Mouse (Mus musculus) midbrain, embryonic 13.5 days (tissue): ENCODE data around the gene Edn2. TPM values are rescaled to one million over a fixed set of nuclear protein-coding genes. Genes with fewer than 3 reads are reported as not detected.

Experiments
- ATAC-seq: fragments of 200-750 bp; cut with Nextera tagmentation; 2 replicates; pipeline ENCODE4 v1.8.0; 2017; ENCODE audit warnings: mild to moderate bottlenecking, moderate TSS enrichment, moderate library complexity
- H3K27ac ChIP-seq: fragments of 300-500 bp; sonication (generic); 2 replicates; pipeline ENCODE4 v1.5.1; 2015; ENCODE audit warnings: inconsistent platforms, mild to moderate bottlenecking, moderate library complexity
- H3K27me3 ChIP-seq: fragments of 300-500 bp; sonication (generic); 2 replicates; pipeline ENCODE4 v1.6.1; 2015; ENCODE audit warnings: mild to moderate bottlenecking, inconsistent platforms
- H3K36me3 ChIP-seq: fragments of 300-500 bp; sonication (generic); 2 replicates; pipeline ENCODE4 v1.6.1; 2015; ENCODE audit warnings: mild to moderate bottlenecking, inconsistent platforms
- H3K4me1 ChIP-seq: fragments of 300-500 bp; sonication (generic); replicated peaks from 2 replicates; pipeline ENCODE4 v1.6.1; 2015; ENCODE audit warnings: inconsistent platforms
- H3K4me2 ChIP-seq: fragments of 300-500 bp; sonication (generic); replicated peaks from 2 replicates; pipeline ENCODE4 v1.6.1; 2015; ENCODE audit warnings: moderate library complexity, mild to moderate bottlenecking, inconsistent platforms
- H3K4me3 ChIP-seq: fragments of 300-500 bp; sonication (generic); replicated peaks from 2 replicates; pipeline ENCODE4 v1.5.1; 2015; ENCODE audit warnings: mild to moderate bottlenecking, inconsistent platforms
- H3K9ac ChIP-seq: fragments of 300-500 bp; sonication (generic); replicated peaks from 2 replicates; pipeline ENCODE4 v1.6.1; 2015; ENCODE audit warnings: mild to moderate bottlenecking, inconsistent platforms
- H3K9me3 ChIP-seq: fragments of 300-500 bp; sonication (generic); 2 replicates; pipeline ENCODE4 v1.6.1; 2016; ENCODE audit warnings: mild to moderate bottlenecking, inconsistent platforms
- WGBS: fragments of 180-500 bp; shearing (Covaris S2); methylation state at CpG from one replicate; pipeline ENCODE4 v1.1.7; 2015; 5-methylcytosine and 5-hydroxymethylcytosine counted together
- polyA plus RNA-seq: library from polyadenylated mRNA; unstranded; fragments of >200 nt; fragmentation: Nextera tagmentation; extraction: Ambion mirVana; gene quantifications from 2 replicates; pipeline ENCODE4 v1.2.1, GENCODE M21; 2015

The Edn2 gene
- polyA plus RNA-seq, 1 experiment from 2014 or later, result not detected

GRCm38 (mm10) chr4:120188651-120189161, 27.7 kb downstream of the Edn2 start:
- H3K27ac ChIP-seq, result no peak overlapping the region
- no peak overlapping the region for H3K4me2 ChIP-seq
- 72% methylated on average over 10 of the region's 10 CpGs for WGBS

GRCm38 (mm10) chr4:120189941-120190340, 28.9 kb downstream of the Edn2 start:
- Histone ChIP-seq H3K27ac (no peak overlapping the region), H3K9me3 (no peaks in the 10 kb centered on the region), H3K27me3 (no peaks in the 10 kb centered on the region; the same call in 1 of the 2 replicates), H3K4me1 (peaks cover 17% of the 10 kb centered on the region; the same call in 1 of the 2 replicates), H3K9ac (no peak overlapping the region), H3K4me3 (no peak overlapping the region), H3K4me2 (no peak overlapping the region), H3K36me3 (no peaks in the 10 kb centered on the region)
- 40% methylated on average over 2 of the region's 2 CpGs for WGBS
- peak; percentile 32 for ATAC-seq

More at GRCm38 (mm10) chr4:120188651-120189161, 27.7 kb downstream of the Edn2 start:
- Histone ChIP-seq H3K9me3 (no peaks in the 10 kb centered on the region), H3K9ac (no peak overlapping the region), H3K4me3 (no peak overlapping the region), H3K4me1 (peaks cover 17% of the 10 kb centered on the region; the same call in 1 of the 2 replicates), H3K27me3 (no peaks in the 10 kb centered on the region; the same call in 1 of the 2 replicates), H3K36me3 (no peaks in the 10 kb centered on the region)
- peak; percentile 89 for ATAC-seq

GRCm38 (mm10) chr4:120191987-120192386, 31.0 kb downstream of the Edn2 start:
- no peaks in the 10 kb centered on the region for H3K9me3 ChIP-seq
- WGBS, result 79% methylated on average over 2 of the region's 2 CpGs
- no peaks in the 10 kb centered on the region for H3K36me3 ChIP-seq
- H3K4me2 ChIP-seq, result no peak overlapping the region
- no peak overlapping the region for H3K9ac ChIP-seq
- H3K27ac ChIP-seq, result no peak overlapping the region
- no peak for ATAC-seq
- no peaks in the 10 kb centered on the region for H3K27me3 ChIP-seq
- no peak overlapping the region for H3K4me3 ChIP-seq
- peaks cover 17% of the 10 kb centered on the region; the same call in 1 of the 2 replicates for H3K4me1 ChIP-seq

- Histone ChIP-seq H3K9ac (no peak overlapping the region), H3K4me2 (no peak overlapping the region), H3K4me3 (no peak overlapping the region), H3K4me1 (peaks cover 13% of the 10 kb centered on the region; the same call in 1 of the 2 replicates), H3K9me3 (no peaks in the 10 kb centered on the region), H3K36me3 (no peaks in the 10 kb centered on the region), H3K27ac (no peak overlapping the region), H3K27me3 (no peaks in the 10 kb centered on the region)
- no peak for ATAC-seq
- WGBS, result 91% methylated on average over 5 of the region's 5 CpGs
Measured at GRCm38 (mm10) chr4:120194026-120194425, 33.0 kb downstream of the Edn2 start.

GRCm38 (mm10) chr4:120194965-120195364, 34.0 kb downstream of the Edn2 start:
- no peaks in the 10 kb centered on the region for H3K27me3 ChIP-seq
- H3K4me1 ChIP-seq, result peaks cover 11% of the 10 kb centered on the region; the same call in 1 of the 2 replicates
- ATAC-seq, result no peak
- no peak overlapping the region for H3K27ac ChIP-seq
- H3K9ac ChIP-seq, result no peak overlapping the region
- no peaks in the 10 kb centered on the region for H3K9me3 ChIP-seq
- H3K4me3 ChIP-seq, result no peak overlapping the region
- no peak overlapping the region for H3K4me2 ChIP-seq
- H3K36me3 ChIP-seq, result no peaks in the 10 kb centered on the region

GRCm38 (mm10) chr4:120199184-120199885, 38.3 kb downstream of the Edn2 start:
- 46% methylated on average over 9 of the region's 9 CpGs for WGBS
- H3K9ac ChIP-seq, result no peak overlapping the region
- H3K27me3 ChIP-seq, result no peaks in the 10 kb centered on the region
- ATAC-seq, result no peak
- H3K9me3 ChIP-seq, result no peaks in the 10 kb centered on the region
- no peaks in the 10 kb centered on the region for H3K36me3 ChIP-seq
- H3K4me3 ChIP-seq, result no peak overlapping the region
- H3K27ac ChIP-seq, result no peak overlapping the region
- no peak overlapping the region for H3K4me2 ChIP-seq
- H3K4me1 ChIP-seq, result peaks cover 19% of the 10 kb centered on the region

GRCm38 (mm10) chr4:120200551-120201266, 39.7 kb downstream of the Edn2 start:
- no peak overlapping the region for H3K4me2 ChIP-seq

GRCm38 (mm10) chr4:120204357-120204942, 43.4 kb downstream of the Edn2 start:
- Histone ChIP-seq H3K9me3 (no peaks in the 10 kb centered on the region), H3K27ac (no peak overlapping the region), H3K27me3 (no peaks in the 10 kb centered on the region), H3K4me1 (peaks cover 11% of the 10 kb centered on the region), H3K4me2 (no peak overlapping the region), H3K4me3 (no peak overlapping the region), H3K9ac (no peak overlapping the region), H3K36me3 (no peaks in the 10 kb centered on the region)
- ATAC-seq, result peak; percentile 53
- 72% methylated on average over 9 of the region's 9 CpGs for WGBS

More at GRCm38 (mm10) chr4:120200551-120201266, 39.7 kb downstream of the Edn2 start:
- H3K27me3 ChIP-seq, result no peaks in the 10 kb centered on the region
- no peaks in the 10 kb centered on the region for H3K9me3 ChIP-seq
- ATAC-seq, result 0 out of 2 replicates have a peak, but pooled peaks have one; percentile 31
- H3K27ac ChIP-seq, result no peak overlapping the region
- H3K36me3 ChIP-seq, result no peaks in the 10 kb centered on the region
- WGBS, result 75% methylated on average over 7 of the region's 7 CpGs
- H3K4me3 ChIP-seq, result no peak overlapping the region
- peaks cover 19% of the 10 kb centered on the region for H3K4me1 ChIP-seq
- no peak overlapping the region for H3K9ac ChIP-seq

GRCm38 (mm10) chr4:120206471-120206891, 45.5 kb downstream of the Edn2 start:
- 79% methylated on average over 6 of the region's 6 CpGs for WGBS
- Histone ChIP-seq H3K9me3 (no peaks in the 10 kb centered on the region), H3K27me3 (no peaks in the 10 kb centered on the region), H3K4me3 (no peak overlapping the region), H3K36me3 (no peaks in the 10 kb centered on the region), H3K4me1 (0 out of 2 replicates have a peak, but pooled peaks cover 4% of the 10 kb centered on the region), H3K4me2 (no peak overlapping the region), H3K27ac (no peak overlapping the region), H3K9ac (no peak overlapping the region)
- 0 out of 2 replicates have a peak, but pooled peaks have one; percentile 3 for ATAC-seq

GRCm38 (mm10) chr4:120212080-120212479, 51.1 kb downstream of the Edn2 start:
- 0 out of 2 replicates have a peak, but pooled peaks cover 4% of the 10 kb centered on the region for H3K27me3 ChIP-seq
- H3K36me3 ChIP-seq, result no peaks in the 10 kb centered on the region
- no peaks in the 10 kb centered on the region for H3K9me3 ChIP-seq
- no peak overlapping the region for H3K27ac ChIP-seq
- no peak for ATAC-seq
- H3K4me1 ChIP-seq, result peaks cover 15% of the 10 kb centered on the region; the same call in 1 of the 2 replicates
- H3K9ac ChIP-seq, result no peak overlapping the region
- H3K4me3 ChIP-seq, result no peak overlapping the region
- 56% methylated on average over 6 of the region's 6 CpGs for WGBS
- H3K4me2 ChIP-seq, result no peak overlapping the region

- no peak overlapping the region for H3K4me2 ChIP-seq
Measured at GRCm38 (mm10) chr4:120212812-120213211, 51.8 kb downstream of the Edn2 start.

More at GRCm38 (mm10) chr4:120212812-120213211, 51.8 kb downstream of the Edn2 start:
- H3K27me3 ChIP-seq, result 0 out of 2 replicates have a peak, but pooled peaks cover 4% of the 10 kb centered on the region
- no peak overlapping the region for H3K9ac ChIP-seq
- no peaks in the 10 kb centered on the region for H3K9me3 ChIP-seq
- WGBS, result 56% methylated on average over 3 of the region's 3 CpGs
- H3K36me3 ChIP-seq, result no peaks in the 10 kb centered on the region
- no peak for ATAC-seq
- H3K4me3 ChIP-seq, result no peak overlapping the region
- H3K27ac ChIP-seq, result no peak overlapping the region
- peaks cover 15% of the 10 kb centered on the region; the same call in 1 of the 2 replicates for H3K4me1 ChIP-seq
